Mouse (Mus musculus): ENCODE data around the gene Dynlrb1. TPM values are rescaled to one million over a fixed set of nuclear protein-coding genes. Genes with fewer than 3 reads are reported as not detected.

The Dynlrb1 gene
- 152 and 166 TPM in 2 replicates for total RNA-seq (2012; rRNA removed)
- 221 and 290 TPM in 2 replicates for total RNA-seq (2014; rRNA removed)
- 302 and 312 TPM in 2 replicates for polyA plus RNA-seq (2012; ENCODE audit: insufficient read length, low read depth)

DNA sequence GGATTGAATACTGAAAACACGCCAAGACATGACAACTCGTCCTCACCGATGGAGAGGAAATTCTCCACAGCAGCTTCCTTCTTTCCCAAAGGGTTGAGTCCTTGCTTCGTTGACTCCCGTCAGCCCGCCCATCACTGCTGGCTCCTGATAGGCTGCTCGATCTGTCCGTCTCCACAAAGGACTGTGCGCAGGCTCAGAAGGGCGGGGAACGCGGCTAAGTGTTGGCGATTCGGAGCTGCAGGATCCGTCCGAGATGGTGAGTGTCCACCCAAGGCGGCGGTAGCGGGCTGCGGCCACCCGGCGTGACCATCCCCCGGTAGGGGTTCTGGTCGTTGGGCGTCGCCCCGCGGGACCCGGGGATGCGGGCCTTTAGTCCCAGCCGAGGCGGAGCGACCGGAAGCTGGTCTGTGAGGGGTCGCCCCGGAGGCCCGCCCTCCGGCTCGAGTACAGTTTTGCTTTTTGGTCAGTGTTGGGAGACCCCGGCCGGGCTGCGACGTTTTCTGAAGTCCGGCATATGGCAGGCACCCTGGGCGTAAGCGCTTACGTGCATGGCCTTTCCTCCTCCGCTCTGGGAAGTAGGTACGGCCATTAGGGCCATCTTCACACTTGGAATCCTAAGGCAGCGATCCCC, at the start of gene Dynlrb1:
TSS of gene Dynlrb1 (plus strand) at position 172 of the 631 bp plus-strand sequence.
- peaks cover 0 to 14% of the 10 kb centered on the region in 2 experiments for H3K36me3 ChIP-seq (replicated peaks in 1 of 2; ENCODE audit: control insufficient read depth in 1 of 2, insufficient read depth in 1 of 2, low read length in 1 of 2)
- H3K27me3 ChIP-seq (replicated peaks): no peaks in the 10 kb centered on the region
- TF ChIP-seq RAD21 (IDR thresholded peaks at IDR 0.05; ENCODE audit: low read depth, low read length) (no peak), USF1 (IDR thresholded peaks at IDR 0.05; ENCODE audit: low read depth, low read length) (no peak), MAX (IDR thresholded peaks at IDR 0.05; ENCODE audit: low read length) (no peak), CTCF (conservative IDR thresholded peaks at IDR 0.05 in 1 of 2, IDR thresholded peaks at IDR 0.05 in 1 of 2; ENCODE audit: low read depth in 2 of 2, low read length in 2 of 2) (no peak), MYC (IDR thresholded peaks at IDR 0.05; ENCODE audit: low read depth, low read length) (no peak), CHD1 (IDR thresholded peaks at IDR 0.05; ENCODE audit: low read depth, low read length) (no peak), ZNF384 (IDR thresholded peaks at IDR 0.05; ENCODE audit: low read depth, low read length) (no peak), MAZ (IDR thresholded peaks at IDR 0.05; ENCODE audit: low read depth, low read length) (peak; percentile 28; the same call in 1 of the 2 replicates), GABPA (IDR thresholded peaks at IDR 0.05; ENCODE audit: insufficient replicate concordance, low read depth, low read length) (no peak), MEF2A (IDR thresholded peaks at IDR 0.05; ENCODE audit: borderline replicate concordance, low read depth, low read length) (0 out of 2 replicates have a peak, but pooled peaks have one; percentile 27), EP300 (IDR thresholded peaks at IDR 0.05; ENCODE audit: low read length) (no peak), BHLHE40 (IDR thresholded peaks at IDR 0.05; ENCODE audit: low read depth, low read length) (no peak), IRF4 (IDR thresholded peaks at IDR 0.05; ENCODE audit: low read depth, low read length) (0 out of 2 replicates have a peak, but pooled peaks have one; percentile 29), MXI1 (IDR thresholded peaks at IDR 0.05; ENCODE audit: low read depth, low read length) (peak; percentile 40; the same call in 1 of the 2 replicates), MAFK (IDR thresholded peaks at IDR 0.05; ENCODE audit: insufficient replicate concordance, low read length) (no peak), NRF1 (IDR thresholded peaks at IDR 0.05; ENCODE audit: low read depth, low read length) (peak; percentile 89), ZMIZ1 (IDR thresholded peaks at IDR 0.05; ENCODE audit: low read depth, low read length) (peak; percentile 69; the same call in 1 of the 2 replicates), PAX5 (IDR thresholded peaks at IDR 0.05; ENCODE audit: low read length) (no peak), RCOR1 (conservative IDR thresholded peaks at IDR 0.05; ENCODE audit: low read depth, low read length) (no peak), TCF12 (IDR thresholded peaks at IDR 0.05; ENCODE audit: low read depth, low read length) (peak; percentile 81), POLR2AphosphoS2 (IDR thresholded peaks at IDR 0.05; ENCODE audit: low read depth, low read length) (no peak; the same call in 1 of the 2 replicates), UBTF (IDR thresholded peaks at IDR 0.05; ENCODE audit: low read depth, low read length) (peak; percentile 55; the same call in 1 of the 2 replicates), KAT2A (IDR thresholded peaks at IDR 0.05; ENCODE audit: insufficient replicate concordance, low read length) (0 out of 2 replicates have a peak, but pooled peaks have one; percentile 36), HCFC1 (IDR thresholded peaks at IDR 0.05; ENCODE audit: low read depth, low read length) (peak; percentile 64), JUN (IDR thresholded peaks at IDR 0.05; ENCODE audit: insufficient read depth, low read depth, low read length) (no peak), CHD2 (IDR thresholded peaks at IDR 0.05; ENCODE audit: low read length) (peak; percentile 73), ZKSCAN1 (IDR thresholded peaks at IDR 0.05; ENCODE audit: borderline replicate concordance, low read depth, low read length) (no peak), ETS1 (conservative IDR thresholded peaks at IDR 0.05; ENCODE audit: low read depth, low read length) (no peak; the same call in 1 of the 2 replicates), ZC3H11A (IDR thresholded peaks at IDR 0.05; ENCODE audit: low read depth, low read length) (no peak), TBP (conservative IDR thresholded peaks at IDR 0.05; ENCODE audit: low read depth, low read length) (peak; percentile 81), JUND (conservative IDR thresholded peaks at IDR 0.05; ENCODE audit: low read depth, low read length) (no peak), SMC3 (IDR thresholded peaks at IDR 0.05; ENCODE audit: low read depth, low read length) (no peak), NELFE (IDR thresholded peaks at IDR 0.05; ENCODE audit: low read depth, low read length) (peak; percentile 81), POLR2A (IDR thresholded peaks at IDR 0.05; ENCODE audit: low read depth, low read length) (peak; percentile 85), USF2 (conservative IDR thresholded peaks at IDR 0.05; ENCODE audit: low read depth, low read length) (no peak), ELF1 (IDR thresholded peaks at IDR 0.05; ENCODE audit: low read depth, low read length) (peak; percentile 66), SIN3A (IDR thresholded peaks at IDR 0.05; ENCODE audit: low read length) (peak; percentile 81), E2F4 (IDR thresholded peaks at IDR 0.05; ENCODE audit: insufficient replicate concordance, low read depth, low read length) (no peak)
- H3K4me1 ChIP-seq (ENCODE audit: control insufficient read depth in 1 of 2, insufficient read depth in 2 of 2): peaks cover 4 to 35% of the 10 kb centered on the region in 2 experiments
- H3K9me3 ChIP-seq (replicated peaks; ENCODE audit: low read length): no peaks in the 10 kb centered on the region
- H3K79me2 ChIP-seq (replicated peaks; ENCODE audit: control insufficient read depth, extremely low read depth, insufficient read depth, poor library complexity, severe bottlenecking): peaks cover 28% of the 10 kb centered on the region
- no peak within 1 kb of the TSS; the same call in 1 of the 2 replicates for H3K27ac ChIP-seq (ENCODE audit: insufficient read depth, low read depth)
- H3K9ac ChIP-seq (ENCODE audit: insufficient read depth, low read depth): peak within 1 kb of the TSS; percentile 91
- peak within 1 kb of the TSS; percentile 81 to 95 (median 85) for H3K4me3 ChIP-seq (replicated peaks in 1 of 3; ENCODE audit: low read depth in 2 of 3, low read length in 2 of 3, poor library complexity in 1 of 3)
- dilution Hi-C loops (cut with MboI; ENCODE audit: extremely low pct_ligation_motif_present, extremely low pct_unique_long_range_greater_than_20kb, low sequenced_read_pairs): no loop called here
- H3K4me2 ChIP-seq (ENCODE audit: insufficient read depth, low read depth, poor library complexity, severe bottlenecking): peak within 1 kb of the TSS; percentile 63
- peak; percentile 94 for DNase-seq (ENCODE audit: extremely low read depth)
- in situ Hi-C loops (cut with MboI; ENCODE audit: low pct_ligation_motif_present, low pct_unique_long_range_greater_than_20kb, low sequenced_read_pairs): loop anchor here (5.0 kb wide), 1 partner anchor 151 kb away; no protein-coding TSS in a partner anchor
